Mouse (Mus musculus) frontal cortex, postnatal 25 days (tissue): ENCODE measurements around the gene Lrrc26.

Experiments used
- DNase-seq, 2 experiments: peaks; one replicate each; pipeline ENCODE4 v3.0.0; 2022; ENCODE audit warnings: low spot score in 2 of 2

The Lrrc26 gene

DNA sequence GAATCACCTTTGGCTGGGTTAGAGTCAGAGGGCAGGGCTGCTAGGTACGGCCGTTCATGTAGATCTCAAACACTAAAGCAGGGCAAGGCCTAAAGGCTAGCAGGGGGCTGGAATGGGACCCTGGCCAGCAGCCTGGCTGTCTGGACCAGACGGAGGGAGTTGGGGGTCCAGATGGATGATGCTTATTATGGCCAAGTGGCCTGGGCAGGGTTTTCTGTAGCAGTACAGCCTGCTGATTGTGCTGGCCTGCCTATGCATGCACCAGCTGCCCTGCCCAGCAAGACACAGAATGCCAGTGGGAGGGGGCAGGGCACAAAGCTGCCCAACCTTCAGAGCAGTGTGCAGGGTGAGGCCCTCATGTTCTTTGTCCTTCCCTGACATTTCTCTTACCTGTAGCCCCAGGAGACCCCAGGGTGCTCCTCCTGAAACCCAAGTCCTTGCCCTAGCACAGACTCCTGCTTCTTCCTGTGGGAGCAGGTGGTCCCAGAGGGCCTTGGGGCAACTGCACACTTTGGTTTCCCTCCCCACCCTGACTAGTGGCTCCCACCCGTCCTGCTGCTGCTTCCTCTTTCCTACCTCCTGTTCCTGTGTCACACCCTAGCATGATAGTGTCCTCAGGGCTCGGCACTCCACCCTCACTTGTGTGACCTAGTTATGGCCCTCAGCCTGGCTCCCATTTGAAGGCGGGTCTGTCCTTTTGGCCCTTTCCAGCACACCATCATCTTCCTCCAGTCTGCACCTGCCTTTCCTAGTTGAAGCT, 23.6 kb upstream of the Lrrc26 start:
- no peak for DNase-seq

DNA sequence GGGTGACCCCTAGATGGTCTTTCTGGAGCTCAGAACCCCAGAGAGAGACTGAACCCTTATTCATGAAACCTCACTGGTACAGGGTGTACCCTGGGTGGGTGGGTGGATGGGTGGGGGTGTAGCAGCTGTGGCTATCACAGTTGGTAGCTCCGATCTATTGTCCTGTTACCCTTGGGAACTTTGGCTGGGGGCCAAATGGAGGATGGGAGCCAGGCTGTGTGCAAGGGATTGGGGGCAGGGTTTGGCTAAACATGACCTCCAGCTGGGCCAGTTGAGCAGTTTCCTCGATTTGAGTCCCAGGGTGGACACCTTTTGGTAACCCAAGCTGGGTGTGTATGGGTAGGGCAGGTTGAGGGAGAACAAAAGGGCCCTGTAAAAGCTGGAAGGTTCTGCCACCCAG, 23.0 kb upstream of the Lrrc26 start:
- no peak for DNase-seq

DNA sequence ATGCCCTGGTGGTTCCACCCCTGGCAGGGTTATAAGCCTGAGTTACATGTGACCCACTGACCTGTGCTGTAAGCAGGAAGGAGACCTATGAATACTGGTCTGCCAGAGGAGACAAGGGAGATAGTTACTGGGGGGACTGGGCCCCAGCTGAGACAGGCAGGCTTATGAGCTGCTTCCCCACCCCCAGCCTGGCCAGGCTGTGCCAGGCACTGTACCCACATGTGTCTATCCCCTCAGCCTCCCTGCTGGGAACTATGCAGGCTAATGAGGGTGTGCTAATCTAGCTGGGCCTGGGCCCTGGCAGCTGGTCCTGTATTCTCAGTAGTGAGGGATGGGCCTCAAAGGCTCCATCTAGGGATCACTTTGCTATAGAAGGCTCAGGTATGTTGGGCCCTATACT, 22.5 kb upstream of the Lrrc26 start:
- no peak for DNase-seq

DNA sequence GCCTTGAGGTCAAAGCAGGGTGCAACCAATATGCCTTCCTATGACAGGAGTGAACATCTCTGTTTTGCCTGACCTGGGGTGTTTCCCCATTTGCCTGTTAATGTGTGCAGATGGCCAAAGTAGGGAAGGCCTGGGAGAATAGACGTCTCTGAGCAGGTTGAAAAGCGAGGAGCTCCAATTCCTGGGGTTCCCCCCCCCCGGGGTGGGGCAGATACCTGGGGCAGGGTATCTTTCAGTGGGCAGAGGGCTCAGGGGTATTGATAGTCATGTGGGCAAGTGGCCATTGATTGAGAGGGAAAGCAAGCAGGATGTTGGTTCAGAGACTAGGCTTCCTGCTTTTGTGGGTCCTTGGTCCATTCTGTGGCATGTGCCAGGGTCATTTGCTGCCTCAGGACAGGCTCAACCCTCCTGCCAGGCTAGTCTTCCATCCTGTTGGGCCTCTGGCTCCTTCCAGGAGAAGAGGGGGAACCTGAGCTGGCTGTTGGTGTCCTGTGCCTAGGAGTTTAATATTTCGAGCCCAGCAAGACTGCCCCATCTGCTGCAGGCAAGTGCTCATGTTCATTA, 21.9 kb upstream of the Lrrc26 start:
- DNase-seq: no peak

DNA sequence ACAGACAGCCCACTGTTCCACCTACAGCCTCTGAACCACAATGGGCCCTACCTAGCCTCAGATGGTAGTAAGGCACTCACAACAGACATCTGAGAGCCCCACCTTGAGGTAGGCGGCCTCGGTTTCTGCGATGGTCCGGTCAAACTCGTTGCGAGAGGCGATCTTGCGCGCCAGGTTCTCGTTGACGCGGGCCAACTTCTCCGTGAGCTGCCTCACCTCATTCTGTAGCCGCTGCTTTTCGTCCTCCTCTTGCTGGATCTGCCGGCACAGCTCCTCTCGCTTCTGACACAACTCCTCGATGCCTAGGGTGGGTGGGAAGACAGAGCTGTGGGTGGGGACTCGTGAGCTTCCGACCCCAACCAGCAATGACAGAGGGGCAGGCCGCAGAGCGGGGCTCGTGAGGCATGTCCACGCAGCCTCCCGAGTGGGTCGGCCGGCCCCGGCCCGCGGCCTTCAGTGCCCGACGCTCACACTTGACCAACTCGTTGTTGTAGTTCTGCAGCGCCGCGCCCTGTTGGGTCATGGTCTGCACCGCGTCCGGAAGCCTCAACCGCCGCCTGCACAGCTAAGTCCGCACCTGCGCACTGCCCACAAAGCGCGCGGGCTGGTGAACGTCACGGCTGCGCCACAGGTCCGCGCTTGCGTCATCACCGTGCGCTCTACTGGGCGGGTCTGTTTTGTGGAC, 17.7 kb upstream of the Lrrc26 start, which contains the start of the genes Ssna1 and Anapc2:
Ssna1 (minus strand) TSS at position 612 of the 685 bp plus-strand sequence.
Anapc2 (plus strand) TSS at position 652 of the 685 bp plus-strand sequence.
- DNase-seq: peak; percentile 96 to 97

DNA sequence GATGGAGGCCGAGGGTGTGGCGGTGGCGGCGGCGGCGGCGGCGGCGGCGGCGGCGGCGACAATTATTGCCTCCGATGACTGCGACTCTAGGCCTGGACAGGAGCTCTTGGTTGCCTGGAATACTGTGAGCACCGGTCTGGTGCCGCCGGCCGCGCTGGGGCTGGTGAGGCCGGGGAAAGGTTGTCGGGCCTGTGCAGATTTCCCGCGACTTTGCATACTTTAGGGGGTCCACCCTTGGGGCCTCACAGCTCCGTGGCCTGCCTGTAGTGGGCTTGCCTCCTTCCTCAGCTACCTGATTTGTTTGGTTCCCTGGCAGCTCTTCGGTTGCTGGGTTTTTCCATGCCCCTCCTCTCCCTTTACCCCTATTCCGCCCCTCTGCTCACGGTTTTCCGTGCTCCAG, 17.2 kb upstream of the Lrrc26 start:
- DNase-seq: no peak

DNA sequence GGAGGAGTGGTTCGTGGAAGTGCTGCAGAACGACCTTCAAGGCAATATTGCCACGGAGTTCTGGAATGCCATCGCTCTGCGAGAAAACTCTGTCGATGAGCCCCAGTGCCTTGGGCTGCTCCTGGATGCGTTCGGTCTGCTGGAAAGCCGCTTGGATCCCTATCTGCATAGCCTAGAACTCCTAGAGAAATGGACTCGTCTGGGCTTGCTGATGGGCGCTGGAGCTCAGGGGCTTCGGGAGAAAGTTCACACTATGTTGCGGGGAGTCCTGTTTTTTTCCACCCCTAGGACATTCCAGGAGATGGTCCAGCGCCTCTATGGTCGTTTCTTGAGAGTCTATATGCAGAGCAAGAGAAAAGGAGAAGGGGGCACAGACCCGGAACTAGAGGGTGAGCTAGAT, 16.7 kb upstream of the Lrrc26 start:
- DNase-seq: no peak

DNA sequence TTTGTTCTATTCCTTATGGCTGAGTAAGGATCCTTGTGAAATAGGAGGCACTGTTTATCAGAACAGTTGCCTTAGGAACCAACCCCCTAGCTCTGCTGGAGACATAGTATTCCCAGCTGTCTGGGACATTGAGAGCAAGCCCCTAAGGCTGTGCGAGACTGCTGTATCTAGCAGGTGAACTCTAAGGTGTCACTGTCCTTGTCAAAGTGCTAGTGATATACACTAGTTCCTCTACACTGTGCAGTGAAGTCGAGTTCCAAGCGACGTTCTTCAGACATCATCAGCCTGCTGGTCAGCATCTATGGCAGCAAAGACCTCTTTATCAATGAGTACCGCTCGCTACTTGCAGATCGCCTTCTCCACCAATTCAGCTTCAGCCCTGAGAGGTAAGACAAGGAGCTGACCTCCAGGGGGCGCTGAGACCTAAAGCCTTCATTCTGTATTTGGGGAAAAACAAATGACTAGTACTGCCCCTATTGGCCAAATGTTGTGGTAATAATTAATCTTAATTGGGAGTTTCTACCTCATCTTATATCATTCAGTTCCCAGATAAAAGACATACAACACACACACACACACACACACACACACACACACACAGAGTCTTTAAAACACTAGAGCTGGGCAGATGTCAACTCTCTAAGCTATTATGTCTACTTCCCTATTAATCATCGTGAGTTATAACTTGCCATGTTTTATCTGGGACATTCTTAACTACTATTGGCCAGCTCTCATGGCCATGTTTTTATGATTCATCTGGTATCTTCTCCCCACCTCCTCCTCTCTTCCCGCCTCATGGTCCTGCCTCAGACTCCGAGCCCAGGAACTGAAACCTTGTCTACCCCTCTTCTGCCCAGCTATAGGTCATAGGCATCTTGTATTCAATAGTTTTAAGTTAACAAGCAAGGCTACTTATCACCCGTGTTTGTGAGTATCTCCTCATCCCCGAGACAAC, 10.5 kb upstream of the Lrrc26 start:
- peak in 1 of 2 experiments; percentile 70 for DNase-seq

DNA sequence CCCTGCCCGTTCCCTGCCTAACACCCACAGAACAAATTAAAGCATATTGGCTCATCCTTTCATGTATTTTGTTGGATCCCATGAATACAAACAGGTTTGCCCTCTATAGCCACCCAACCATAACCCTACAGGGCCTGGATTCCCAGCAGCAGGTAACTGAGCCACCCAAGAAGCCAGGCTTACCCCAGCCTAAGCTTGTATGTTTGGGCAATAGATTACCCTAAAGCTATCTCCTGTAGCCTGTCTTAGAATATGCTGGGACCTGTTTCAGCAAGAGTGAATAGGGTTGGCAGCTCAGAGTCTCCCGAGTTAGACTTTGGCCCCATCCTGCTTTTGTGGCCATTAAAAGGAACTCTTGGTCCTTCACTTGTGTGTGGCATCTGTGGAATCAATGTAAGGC, 4.2 kb upstream of the Lrrc26 start:
- DNase-seq: no peak

DNA sequence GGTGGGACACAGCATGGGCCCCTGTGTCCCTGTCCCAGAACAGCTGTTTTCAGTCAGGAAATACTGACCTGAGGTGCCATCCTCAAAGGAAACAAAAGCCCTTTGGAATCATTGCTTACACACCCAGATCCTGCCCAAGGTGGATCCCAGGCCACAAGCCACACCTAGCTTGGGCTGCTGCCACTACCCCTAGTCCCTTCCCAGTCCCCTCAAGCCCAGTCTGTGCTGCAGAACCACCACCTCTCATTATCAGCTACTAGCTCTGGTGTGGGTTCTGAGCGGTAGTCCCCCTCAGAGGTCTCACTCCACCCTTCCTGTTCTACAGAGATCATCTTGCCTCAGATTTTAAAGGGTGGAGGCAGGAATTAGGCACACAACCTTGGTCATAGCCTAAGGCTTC, 3.4 kb upstream of the Lrrc26 start:
- no peak for DNase-seq

DNA sequence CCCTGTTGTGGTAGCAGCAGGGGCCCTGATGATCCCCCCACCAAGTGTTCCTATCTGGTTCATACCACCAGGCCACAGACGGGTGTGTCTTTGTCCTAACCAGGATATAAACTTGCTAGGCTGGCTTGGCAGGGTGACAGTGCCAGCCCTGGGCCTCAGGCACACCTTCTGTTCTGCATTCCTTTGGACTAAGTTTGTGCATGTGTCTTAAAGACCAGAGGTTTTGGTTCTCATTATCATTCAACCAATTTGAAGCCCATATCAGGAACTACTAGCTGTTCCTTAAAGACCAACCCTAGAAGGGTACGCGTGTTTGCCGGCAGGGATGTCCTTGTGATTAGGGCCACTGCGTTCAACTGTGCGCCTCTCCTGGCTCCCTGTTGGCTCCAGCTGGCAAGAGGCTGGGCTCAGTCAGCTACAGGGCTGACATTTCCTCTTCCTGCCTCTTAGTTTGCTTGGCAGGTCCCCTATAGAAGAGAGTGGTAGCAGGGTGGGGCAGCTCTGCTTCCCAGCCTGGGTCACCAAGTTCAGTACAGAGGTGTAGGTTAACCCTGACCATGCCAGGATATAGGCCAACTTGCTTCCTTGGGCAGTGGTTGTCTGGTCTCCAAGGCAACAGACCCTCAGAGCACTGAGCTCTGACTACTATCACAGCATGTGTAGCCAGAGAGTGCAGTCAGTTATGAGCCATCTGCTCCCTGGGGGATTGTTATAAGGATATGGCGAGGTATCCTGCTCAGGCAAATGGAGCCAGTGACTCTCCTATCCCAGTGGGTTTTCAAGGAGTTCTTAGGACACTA, 2.7 kb upstream of the Lrrc26 start:
- DNase-seq: no peak

DNA sequence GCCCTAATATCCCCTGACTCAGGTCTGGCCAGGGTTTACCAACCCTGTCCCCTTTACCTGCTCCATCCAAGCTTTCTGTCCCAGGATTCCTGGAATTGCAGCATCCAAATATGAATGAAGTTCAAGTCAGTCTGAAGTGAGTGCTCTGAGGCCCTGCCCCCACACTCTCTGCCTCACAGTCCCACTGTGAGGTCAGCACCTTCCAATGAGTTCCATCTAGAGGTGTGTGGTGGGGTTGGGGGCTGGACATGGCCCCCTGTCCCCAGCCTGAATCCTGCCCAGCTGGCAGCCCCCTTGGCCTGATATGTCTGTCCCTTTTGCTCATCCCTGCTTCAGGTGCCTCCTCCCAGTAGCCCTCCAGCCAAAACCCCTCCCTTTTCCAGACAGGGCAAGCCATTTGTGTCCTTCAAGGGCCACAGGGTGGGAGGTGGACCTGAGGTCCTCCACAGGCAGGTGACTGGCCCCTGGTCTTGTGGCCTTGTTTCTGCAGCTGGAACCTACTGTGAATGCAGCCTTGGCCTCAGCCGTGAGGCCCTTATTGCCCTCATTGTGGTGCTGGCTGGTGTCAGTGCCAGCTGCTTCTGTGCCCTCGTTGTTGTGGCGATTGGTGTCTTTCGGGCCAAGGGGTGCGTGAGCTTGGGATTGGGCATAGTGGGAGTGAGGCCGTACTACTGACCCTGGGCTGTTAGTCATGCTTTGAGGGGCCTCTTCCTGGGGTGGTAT, 1.6 kb upstream of the Lrrc26 start, which contains the start of gene Tmem210:
Tmem210 (plus strand) TSS at position 219 of the 723 bp plus-strand sequence.
- DNase-seq: no peak

DNA sequence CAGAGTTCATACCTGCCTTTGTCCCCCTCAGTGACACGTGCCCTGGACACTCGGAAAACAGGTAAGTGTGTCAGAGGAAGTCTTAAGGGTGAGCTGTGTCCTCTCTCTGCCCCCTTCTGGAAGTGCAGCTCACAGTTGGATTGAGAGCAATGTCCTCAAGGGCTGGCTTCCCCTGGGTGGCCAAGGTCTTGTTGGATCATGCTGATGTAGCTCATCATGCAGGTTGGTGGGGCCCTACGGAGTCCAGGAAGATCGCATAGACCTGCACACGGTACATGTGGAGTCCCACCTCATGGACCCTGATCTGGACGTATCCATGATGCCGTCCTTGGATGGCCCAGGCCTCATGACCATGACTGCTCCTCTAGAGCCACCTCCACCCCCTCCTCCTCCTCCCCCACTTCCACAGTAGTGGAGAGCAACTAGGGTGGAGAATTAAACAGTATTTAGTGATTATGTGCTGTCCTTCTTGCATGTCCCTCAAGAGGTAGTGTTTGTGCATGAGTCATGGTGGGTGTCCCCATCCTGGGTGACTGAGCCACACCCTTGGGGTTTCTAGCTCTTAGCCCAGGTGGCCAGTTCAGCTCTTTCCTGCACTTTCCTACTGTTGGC, 875 bp upstream of the Lrrc26 start:
- DNase-seq: no peak

DNA sequence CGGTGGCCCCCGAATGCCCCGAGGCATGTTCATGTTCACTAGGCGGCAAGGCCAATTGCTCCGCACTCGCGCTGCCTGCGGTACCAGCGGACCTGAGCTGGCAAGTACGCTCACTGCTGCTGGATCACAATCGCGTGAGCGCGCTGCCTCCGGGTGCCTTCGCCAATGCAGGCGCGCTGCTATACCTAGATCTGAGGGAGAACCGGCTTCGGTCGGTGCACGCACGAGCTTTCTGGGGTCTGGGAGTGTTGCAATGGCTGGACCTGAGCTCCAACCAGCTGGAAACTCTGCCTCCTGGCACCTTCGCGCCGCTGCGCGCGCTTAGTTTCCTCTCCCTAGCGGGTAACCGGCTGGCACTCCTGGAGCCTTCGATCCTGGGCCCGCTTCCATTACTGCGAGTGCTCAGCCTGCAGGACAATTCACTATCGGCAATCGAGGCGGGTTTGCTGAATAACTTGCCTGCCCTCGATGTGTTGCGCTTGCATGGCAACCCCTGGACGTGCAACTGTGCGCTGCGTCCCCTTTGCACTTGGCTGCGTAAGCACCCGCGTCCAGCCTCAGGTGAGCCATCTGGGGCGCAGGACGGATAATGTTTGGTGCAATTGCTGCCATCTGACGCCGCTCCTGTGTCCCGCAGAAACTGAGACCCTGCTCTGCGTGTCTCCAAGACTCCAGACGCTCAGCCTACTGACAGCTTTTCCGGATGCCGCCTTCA, 543 bp downstream of the Lrrc26 start:
- no peak for DNase-seq

DNA sequence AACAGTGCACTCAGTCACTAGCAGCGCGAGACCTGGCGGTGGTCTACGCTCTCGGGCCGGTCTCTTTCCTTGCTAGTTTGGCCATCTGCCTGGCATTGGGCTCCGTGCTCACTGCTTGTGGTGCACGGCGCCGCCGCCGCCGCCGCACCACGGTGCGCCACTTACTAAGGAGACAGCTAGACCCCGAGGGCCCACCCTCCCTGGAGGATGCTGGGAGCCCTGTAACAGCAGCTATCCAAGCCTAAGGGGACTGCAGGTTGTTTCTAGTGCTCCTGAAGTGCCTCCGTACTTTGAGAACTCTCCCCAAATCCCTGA, 1.1 kb downstream of the Lrrc26 start:
- DNase-seq: no peak

DNA sequence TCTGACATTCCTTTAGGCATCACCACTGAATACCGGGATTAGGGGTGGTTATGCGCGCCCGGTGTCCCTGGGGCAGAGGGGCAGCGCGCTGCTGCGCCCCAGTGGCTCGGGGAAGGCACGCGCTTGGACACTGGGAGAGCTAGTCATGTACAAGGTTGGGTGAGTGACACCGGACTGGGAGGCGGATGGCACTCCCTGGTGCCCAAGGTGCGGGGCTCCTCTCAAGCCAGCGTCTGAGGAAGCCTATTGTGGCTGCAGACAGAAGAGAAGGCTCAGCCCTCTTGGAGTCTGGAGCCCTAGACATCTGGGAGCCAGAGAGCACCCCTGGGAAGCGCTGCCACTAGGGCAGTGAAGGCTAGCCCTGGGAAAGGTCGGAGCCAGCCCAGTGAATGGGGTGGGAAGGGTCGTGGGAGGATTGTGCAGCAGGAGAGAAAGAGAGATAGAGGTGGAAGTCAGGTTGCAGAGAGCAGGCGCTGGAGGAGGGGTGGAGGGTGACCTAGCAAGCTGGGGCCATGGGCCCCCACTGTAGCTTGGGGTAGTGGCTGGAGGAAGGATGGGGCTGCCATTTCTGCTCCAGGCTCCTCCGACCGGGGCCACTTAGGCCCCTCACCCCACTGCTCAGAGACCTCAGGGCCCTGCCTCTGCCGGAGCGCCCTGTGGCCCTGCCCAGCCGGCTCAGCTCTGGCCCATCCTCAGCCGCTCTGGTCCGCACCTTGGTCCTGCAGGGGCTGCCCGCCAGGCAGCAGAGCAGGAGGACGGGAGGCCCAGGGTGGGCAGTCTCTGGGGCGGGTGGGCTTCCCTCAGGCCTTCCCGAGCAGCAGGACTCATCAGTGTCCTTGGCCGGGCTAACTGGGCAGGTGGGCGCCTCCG, 1.7 kb downstream of the Lrrc26 start:
- no peak for DNase-seq

DNA sequence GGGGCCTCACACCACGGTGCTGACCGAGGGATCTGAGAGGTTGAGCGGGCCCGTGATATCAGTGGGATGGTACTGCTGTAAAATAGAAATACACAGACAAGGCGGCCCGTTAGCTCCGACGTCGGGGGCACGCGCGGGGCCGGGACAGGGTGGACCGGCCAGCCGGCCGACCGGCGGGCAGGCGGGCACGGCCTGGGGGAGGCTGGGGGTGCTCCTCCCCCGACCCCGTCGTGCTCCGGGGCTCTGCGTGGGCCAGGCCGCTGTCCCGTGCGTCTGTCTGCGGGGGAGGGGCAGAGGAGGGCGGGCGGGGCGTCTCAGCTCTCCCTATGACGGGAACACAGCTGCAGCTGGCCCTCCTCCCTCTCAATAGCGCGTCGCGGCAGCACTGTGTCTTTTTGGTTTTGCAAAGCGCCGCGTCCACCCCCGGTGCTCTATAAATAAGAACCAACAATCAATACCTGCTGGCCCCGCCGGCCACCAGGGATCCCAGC, 2.4 kb downstream of the Lrrc26 start:
- no peak for DNase-seq

DNA sequence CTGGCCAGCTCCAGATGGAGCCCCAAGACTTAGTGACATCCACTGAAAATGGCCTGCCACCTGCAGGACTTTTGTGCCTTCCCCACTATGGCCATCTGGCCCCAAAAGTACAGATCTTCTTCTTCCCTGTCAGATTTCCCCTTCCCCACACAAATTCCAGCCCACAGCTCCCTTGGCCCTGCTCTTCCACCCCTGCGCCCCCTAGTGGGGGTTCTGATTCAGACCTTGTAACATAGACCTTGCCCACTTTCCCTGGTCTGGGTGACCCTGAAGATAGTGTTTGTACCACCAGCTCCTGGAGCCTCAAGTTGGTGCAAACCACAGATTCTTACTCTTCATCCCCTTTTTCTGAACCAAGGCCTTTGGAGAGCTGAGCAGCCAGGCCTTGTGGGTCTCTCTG, 3.1 kb downstream of the Lrrc26 start:
- DNase-seq: no peak
